Mouse (Mus musculus) cerebellum, postnatal 14 days (tissue): ENCODE measurements around the gene 9230110F15Rik.
"Not testable (repeated sequence)": the region's sequence is repeated elsewhere in the genome, so short reads cannot be mapped to it uniquely, and the experiment has no call there.

Experiments used
- DNase-seq, 2 experiments: peaks; one replicate each; pipeline ENCODE4 v3.0.0; 2021; ENCODE audit warnings: mixed read lengths in 2 of 2

9230110F15Rik gene

GRCm38 (mm10) chr9:35844050-35844449 is at the start of gene 9230110F15Rik:
9230110F15Rik (minus strand) TSS chr9:35844150.
- DNase-seq, result no peak

- not testable (repeated sequence) for DNase-seq
These were observed 49.2 kb upstream of the 9230110F15Rik start for GRCm38 (mm10) chr9:35893112-35893511.

GRCm38 (mm10) chr9:35817881-35818280 is 26.1 kb downstream of the 9230110F15Rik start:
- not testable (repeated sequence) for DNase-seq

DNA sequence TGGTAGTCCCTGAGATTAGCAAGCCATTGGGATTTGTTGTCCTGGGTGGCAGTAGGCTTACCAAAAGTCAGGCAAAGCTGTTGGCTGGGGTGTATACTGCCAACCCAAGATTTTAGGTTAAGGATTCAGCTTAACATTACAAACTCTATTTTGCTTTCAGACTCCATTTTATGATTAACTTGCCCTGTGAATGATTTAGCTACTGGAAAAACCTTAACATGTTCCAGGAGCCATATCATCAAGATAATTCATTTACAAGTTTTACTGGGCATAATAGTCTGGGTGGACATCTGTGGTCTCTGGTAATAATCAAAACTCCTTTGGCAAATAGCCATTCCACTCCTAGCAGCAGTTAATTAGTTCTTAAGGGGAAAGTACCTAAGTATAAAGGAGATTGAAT is 45.8 kb downstream of the 9230110F15Rik start:
- no peak for DNase-seq

DNA sequence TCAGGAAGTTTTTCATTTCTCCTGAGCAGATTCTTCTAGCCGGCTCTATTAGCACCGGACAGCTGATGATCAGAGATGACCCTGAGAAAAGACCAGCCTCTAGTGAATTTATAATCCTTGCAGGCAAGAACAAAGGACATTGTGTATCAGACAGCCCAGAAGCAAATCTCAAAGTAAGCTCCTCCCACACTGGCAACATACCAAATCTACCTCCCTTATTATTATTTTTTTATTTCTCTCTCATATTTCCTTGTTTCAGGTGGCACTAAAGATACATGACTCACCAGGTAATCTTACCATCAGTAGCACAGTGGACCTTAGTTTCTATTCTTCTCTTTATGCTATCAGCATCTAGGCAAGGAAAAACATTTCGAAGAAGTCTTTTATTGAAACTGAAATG is 53.9 kb downstream of the 9230110F15Rik start, which contains the start of the genes Gm27235 and D730048I06Rik:
Gene Gm27235 (minus strand): TSS at position 101 of the 400 bp plus-strand sequence.
Gene D730048I06Rik (minus strand): TSS at position 112 of the 400 bp plus-strand sequence.
- no peak for DNase-seq
